Mouse (Mus musculus): ENCODE results near the gene Mapk11.

The Mapk11 gene

GRCm38 (mm10) chr15:89140048-89140658, 9.3 kb downstream of the Mapk11 start:
- DNase-seq = peak; percentile 61 to 75

GRCm38 (mm10) chr15:89138531-89138930, 10.9 kb downstream of the Mapk11 start:
- no peak for DNase-seq

DNA sequence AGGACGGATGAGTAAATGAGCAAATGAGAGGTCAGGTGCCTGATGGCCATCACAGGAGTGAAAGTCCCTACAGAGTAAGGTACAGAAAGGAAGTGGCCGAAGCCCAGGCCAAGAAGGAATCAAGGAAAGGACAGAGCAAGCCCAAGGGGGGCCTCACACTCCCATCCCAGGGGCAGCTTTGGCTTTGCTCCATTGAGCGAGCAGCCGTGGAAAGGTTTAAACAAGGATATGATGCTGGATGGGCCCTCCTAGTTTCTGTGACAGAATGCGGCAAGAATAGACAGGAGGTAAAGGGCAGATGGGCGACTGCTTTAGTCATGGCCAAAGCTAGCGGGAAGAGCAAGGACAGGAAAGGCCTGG, 11.4 kb downstream of the Mapk11 start:
- DNase-seq = no peak

- DNase-seq = no peak
Observed at GRCm38 (mm10) chr15:89137378-89138045, 11.9 kb downstream of the Mapk11 start.

GRCm38 (mm10) chr15:89136461-89137155, 12.8 kb downstream of the Mapk11 start:
- no peak for DNase-seq

GRCm38 (mm10) chr15:89131316-89131715, 18.1 kb downstream of the Mapk11 start:
- DNase-seq = no peak

DNA sequence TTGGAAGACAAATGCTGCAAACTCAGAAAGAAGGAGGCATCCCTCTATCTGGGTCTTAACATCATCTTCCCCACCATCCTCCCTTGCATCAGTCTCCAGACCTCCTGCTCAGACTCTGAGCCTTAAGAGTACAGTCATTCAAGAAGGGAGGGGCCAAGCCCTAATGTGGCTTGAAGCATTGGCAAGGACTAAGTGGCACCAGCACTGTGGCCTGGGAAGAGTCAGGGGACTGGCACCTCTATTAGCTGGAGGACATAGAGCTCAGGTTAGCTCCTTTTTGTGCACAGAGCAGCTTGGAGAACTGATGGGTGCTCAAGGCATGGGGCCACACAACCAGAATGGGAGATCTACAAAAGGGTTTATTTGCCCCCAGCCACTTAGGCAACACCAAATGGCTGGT, 19.2 kb downstream of the Mapk11 start:
- DNase-seq = no peak

DNA sequence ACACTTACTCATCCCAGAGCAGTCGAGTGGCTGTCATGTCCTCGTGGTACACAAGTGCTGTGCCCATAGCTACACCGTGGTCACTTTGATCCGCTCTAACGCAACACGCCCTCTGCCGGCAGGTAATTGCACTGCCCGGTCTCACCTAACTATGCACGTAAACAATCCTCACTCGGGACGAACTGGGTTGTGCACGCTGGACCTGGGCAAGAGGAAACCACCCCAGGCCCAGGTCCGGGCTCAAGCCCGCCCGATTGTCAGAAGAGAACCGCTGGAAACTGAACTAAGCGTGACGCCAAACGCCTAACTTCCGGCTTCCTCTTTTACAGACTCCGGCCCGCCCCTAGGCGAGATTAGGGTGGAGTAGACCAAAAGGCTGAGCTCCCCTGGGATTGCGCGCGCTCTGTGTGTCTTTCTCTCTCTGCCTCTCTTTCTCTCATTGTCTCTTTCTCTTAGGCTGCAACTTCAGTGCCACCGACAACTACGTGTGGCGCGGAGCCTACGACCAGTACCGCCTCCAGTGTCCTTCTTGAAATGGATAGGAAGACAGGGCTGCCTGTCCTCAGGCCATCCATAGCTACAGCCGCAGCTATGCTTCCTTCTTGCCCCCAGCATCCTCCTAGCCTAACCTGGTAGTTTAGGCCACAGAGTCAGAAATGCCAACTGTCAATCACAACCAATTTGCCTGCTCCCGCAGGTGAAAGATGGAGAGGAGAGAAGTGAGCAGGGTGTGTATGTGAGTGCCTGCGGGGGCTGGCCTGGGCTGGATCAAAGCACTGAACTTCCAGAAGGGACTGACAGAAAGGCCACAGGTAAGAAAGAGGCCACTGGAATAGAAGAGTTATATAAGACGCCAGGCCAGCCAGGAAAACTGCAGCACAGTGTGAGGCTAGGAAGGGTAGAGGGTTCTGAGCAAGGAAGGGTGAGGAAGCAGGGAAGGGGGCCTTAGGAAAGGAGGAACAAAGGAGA, 20.8 kb downstream of the Mapk11 start, which contains the start of gene Hdac10:
Gene Hdac10 (minus strand): TSS at position 319 of the 969 bp plus-strand sequence.
- peak; percentile 91 for DNase-seq

DNA sequence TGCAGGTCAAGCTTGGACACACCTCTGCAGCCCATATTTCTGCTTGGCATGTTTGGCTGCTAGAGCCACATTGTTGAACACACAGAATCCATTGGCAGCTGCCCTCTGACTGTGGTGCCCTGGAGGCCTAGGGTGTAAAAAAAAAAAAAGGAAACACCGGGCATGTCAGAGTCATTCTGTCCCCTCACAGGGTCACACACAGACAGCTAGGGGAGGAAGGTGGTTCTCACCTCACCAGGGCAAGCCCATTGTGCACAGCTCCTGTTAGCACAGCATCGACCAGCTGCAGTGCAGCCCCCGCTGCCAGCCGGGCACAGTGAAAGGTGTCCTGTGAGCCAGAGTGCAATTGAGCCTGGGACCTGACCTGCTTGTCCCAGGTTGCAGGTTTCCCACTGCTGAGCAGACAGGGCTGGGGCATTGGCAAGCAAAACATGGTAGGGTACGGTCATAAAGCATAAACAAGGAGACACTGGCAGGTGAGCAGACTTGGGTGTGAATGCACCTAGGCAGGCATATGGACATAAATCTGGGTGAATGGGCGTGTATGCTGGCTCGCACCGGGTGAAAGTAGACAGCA, 22.0 kb downstream of the Mapk11 start:
- no peak for DNase-seq

DNA sequence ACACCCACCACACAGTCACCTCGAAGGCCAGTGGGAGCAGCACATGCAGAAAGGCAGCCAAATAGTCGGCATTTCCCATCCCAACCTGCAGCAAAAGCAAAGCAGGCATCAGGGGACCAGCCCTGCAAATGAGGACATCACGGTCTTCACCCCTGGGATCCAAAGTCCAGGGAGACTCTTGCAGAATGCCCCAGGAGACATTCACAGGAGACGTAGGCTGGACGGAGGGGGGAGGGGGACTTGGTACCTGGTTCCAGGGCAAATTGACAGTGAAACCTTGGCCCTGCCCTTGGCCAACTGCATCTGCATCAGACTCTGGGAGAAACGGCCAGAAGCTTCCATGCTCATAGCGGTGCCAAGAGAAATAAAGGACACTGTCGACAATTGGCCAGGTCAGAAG, 22.8 kb downstream of the Mapk11 start:
- DNase-seq = peak; percentile 48 to 67

- no peak for DNase-seq
Observed at GRCm38 (mm10) chr15:89125351-89125750, 24.1 kb downstream of the Mapk11 start.

DNA sequence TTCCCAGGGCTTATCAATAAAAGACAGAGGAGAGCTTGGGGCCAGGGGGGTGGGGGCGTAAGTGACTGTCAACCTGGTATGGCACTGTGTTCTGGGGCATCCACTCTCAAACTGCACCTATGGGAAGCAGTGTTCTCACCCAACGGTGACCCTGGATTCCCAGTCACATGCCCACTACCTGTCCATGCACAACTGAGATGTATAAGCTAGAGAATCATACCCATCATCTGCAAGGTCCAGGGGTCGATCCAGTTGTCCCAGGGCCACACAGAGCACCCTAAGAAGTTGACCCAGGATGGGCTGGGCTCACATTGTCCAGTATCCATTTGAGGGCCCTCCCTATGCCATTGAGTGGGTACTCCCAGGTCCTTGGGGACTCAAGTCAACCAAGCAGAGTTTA, 25.1 kb downstream of the Mapk11 start:
- DNase-seq = no peak

- DNase-seq = peak in 1 of 2 experiments; percentile 25
Observed at GRCm38 (mm10) chr15:89123595-89123994, 25.8 kb downstream of the Mapk11 start.

DNA sequence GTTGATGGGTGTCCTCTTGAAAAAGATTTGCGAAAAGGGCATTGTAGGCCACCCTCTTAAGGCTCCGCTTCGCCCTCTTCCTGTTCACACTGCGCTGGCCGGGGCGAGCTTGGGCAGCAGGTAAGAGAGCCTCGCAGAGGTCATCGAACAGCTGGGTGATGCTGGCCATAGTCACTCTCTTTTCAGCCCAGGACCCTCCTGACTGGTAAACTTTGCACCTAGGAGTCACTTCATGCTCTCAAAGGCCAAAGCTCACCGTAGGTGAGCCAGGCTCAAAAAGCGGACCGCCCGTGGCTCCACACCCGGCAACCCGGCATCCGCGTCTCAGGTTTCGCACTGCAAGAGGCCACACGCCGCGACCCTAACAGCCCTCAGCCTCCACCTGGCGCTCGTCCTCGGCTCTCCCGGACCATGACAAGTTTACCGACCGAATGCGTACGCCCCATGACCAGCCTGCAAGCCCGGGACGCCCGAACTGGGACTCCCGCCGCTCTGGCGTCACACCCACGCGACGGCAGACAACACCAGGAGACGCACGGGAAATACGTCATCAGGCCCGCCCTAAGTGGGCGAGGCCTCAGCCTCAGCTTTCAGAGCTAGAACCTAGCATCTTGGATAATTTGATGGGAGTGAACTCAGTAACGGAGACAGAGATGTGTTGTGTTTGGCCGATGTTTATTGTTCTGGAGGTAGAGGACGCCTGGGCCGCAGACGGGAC, 26.6 kb downstream of the Mapk11 start, which contains the start of gene Tubgcp6:
Gene Tubgcp6 (minus strand): TSS at position 464 of the 718 bp plus-strand sequence.
- peak; percentile 96 to 97 for DNase-seq

GRCm38 (mm10) chr15:89118007-89118406, 31.4 kb downstream of the Mapk11 start:
- no peak for DNase-seq

DNA sequence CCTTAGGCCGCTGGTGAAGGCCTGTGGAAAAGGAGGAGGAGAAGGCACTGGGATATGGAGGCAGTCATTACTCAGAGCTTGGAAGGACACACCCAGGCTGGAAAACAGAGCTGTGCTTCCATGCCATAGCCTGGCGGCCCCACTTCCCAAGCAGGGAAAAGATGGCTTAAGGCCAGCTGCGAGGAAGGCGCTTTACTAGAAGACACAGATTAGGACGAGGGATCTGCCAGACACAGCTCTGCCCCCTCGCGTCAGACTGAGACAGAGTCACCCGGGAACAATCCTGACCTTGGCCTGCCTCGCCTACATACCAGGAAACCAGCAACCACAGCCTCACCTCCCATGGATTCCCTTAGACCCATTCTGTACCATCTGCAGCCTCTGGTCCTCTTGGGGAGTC, 39.3 kb downstream of the Mapk11 start:
- DNase-seq = no peak

DNA sequence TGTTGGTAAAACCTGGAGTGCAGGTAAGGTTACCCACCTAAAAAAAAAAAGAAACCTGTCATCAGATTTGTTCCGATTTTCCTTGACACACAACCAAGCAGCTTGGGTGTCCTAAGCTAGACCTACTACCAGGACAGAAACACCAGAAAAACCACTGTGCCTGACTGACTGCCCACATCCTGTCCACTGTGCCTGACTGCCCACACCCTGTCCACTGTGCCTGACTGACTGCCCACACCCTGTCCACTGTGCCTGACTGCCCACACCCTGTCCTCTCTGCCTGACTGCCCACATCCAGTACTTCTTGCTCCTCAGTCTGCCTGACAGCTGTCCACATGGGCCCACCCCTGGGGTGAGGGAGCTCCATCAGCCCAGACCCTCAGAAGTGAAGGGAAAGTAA, 42.5 kb downstream of the Mapk11 start:
- no peak for DNase-seq

- DNase-seq = no peak
Observed at GRCm38 (mm10) chr15:89106073-89106472, 43.4 kb downstream of the Mapk11 start.

GRCm38 (mm10) chr15:89104425-89104824, 45.0 kb downstream of the Mapk11 start:
- DNase-seq = no peak

GRCm38 (mm10) chr15:89103921-89104320, 45.5 kb downstream of the Mapk11 start:
- DNase-seq = no peak

GRCm38 (mm10) chr15:89102646-89103045, 46.8 kb downstream of the Mapk11 start:
- DNase-seq = no peak

DNA sequence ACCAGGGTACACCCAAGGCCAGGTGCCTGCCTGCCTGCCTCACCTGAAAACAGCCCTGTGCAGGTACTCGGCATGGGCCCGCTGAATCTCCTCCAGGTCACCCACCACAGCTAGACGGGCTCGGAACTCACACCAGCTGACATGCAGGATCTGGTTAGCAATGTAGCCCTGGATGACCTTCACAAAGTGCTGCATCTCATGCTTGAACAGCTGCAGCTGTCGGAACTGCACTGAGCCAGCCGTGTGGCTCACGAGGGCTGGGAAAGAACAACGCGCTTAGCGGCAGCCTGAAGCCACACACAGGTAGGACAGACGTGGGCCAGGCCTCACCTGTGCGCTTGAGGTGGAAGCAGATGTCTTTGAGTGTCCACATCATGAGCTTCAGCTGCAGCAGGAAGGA, 48.6 kb downstream of the Mapk11 start:
- no peak for DNase-seq
